Mouse (Mus musculus) MEL (cell line): Measurements from ENCODE around the gene B4galnt3.

ENCODE experiments used
- CHD2 ChIP-seq: IDR thresholded peaks from 2 replicates; pipeline ENCODE4 v1.6.1; 2011; ENCODE audit warnings: low read length, improper control_type of control experiment
- CTCF ChIP-seq, 3 experiments: IDR thresholded peaks in 2 of 3; conservative IDR thresholded peaks in 1 of 3; 2 replicates each; pipeline ENCODE4 v1.5.1; 2011 to 2012; ENCODE audit warnings: low read length in 3 of 3, low read depth in 2 of 3, mild to moderate bottlenecking in 2 of 3, improper control_type of control experiment in 1 of 3, inconsistent platforms in 1 of 3, mixed read lengths in 1 of 3, moderate library complexity in 1 of 3; ENCODE audit not compliant: control insufficient read depth in 1 of 3, insufficient read depth in 1 of 3, poor library complexity in 1 of 3, severe bottlenecking in 1 of 3
- E2F4 ChIP-seq: IDR thresholded peaks from 2 replicates; pipeline ENCODE4 v1.6.1; 2011; ENCODE audit warnings: low read depth, low read length, improper control_type of control experiment, borderline replicate concordance
- ELF1 ChIP-seq: IDR thresholded peaks from 2 replicates; pipeline ENCODE4 v1.6.1; 2014; ENCODE audit warnings: low read depth, mild to moderate bottlenecking, inconsistent platforms, low read length, improper control_type of control experiment, moderate library complexity
- EP300 ChIP-seq, 2 experiments: IDR thresholded peaks; 2 replicates each; pipeline ENCODE4 v1.6.1; 2011; ENCODE audit warnings: improper control_type of control experiment in 2 of 2, low read length in 2 of 2, low read depth in 1 of 2, mild to moderate bottlenecking in 1 of 2
- MAX ChIP-seq: IDR thresholded peaks from 2 replicates; pipeline ENCODE4 v1.6.1; 2011; ENCODE audit warnings: low read length, improper control_type of control experiment
- MEF2A ChIP-seq: IDR thresholded peaks from 2 replicates; pipeline ENCODE4 v1.6.1; 2014; ENCODE audit warnings: low read depth, mild to moderate bottlenecking, inconsistent platforms, low read length, improper control_type of control experiment; ENCODE audit not compliant: poor library complexity, insufficient replicate concordance, severe bottlenecking; ENCODE audit errors: extremely low read depth
- MXI1 ChIP-seq: IDR thresholded peaks from 2 replicates; pipeline ENCODE4 v1.6.1; 2011; ENCODE audit warnings: mild to moderate bottlenecking, low read depth, low read length, improper control_type of control experiment
- NRF1 ChIP-seq: IDR thresholded peaks from 2 replicates; pipeline ENCODE4 v1.6.1; 2014; ENCODE audit warnings: low read depth, mild to moderate bottlenecking, inconsistent platforms, low read length, improper control_type of control experiment, moderate library complexity; ENCODE audit not compliant: poor library complexity, insufficient read depth, severe bottlenecking
- POLR2A ChIP-seq, 2 experiments: IDR thresholded peaks; 2 replicates each; pipeline ENCODE4 v1.6.1; 2011 to 2012; ENCODE audit warnings: low read length in 2 of 2, mild to moderate bottlenecking in 2 of 2, control low read depth in 1 of 2, improper control_type of control experiment in 1 of 2, low read depth in 1 of 2, moderate library complexity in 1 of 2; ENCODE audit not compliant: control insufficient read depth in 1 of 2, insufficient read depth in 1 of 2, poor library complexity in 1 of 2
- POLR2AphosphoS2 ChIP-seq: IDR thresholded peaks from 2 replicates; pipeline ENCODE4 v1.6.1; 2011; ENCODE audit warnings: low read length, improper control_type of control experiment
- RAD21 ChIP-seq: IDR thresholded peaks from 2 replicates; pipeline ENCODE4 v1.6.1; 2011; ENCODE audit warnings: mild to moderate bottlenecking, low read depth, low read length, improper control_type of control experiment
- TAL1 ChIP-seq: IDR thresholded peaks from 2 replicates; pipeline ENCODE4 v1.6.1; 2012; ENCODE audit warnings: mild to moderate bottlenecking, inconsistent platforms, low read length, moderate library complexity, mixed read lengths
- ZNF384 ChIP-seq: IDR thresholded peaks from 2 replicates; pipeline ENCODE4 v1.6.1; 2012; ENCODE audit warnings: low read depth, mild to moderate bottlenecking, inconsistent platforms, low read length, improper control_type of control experiment

DNA sequence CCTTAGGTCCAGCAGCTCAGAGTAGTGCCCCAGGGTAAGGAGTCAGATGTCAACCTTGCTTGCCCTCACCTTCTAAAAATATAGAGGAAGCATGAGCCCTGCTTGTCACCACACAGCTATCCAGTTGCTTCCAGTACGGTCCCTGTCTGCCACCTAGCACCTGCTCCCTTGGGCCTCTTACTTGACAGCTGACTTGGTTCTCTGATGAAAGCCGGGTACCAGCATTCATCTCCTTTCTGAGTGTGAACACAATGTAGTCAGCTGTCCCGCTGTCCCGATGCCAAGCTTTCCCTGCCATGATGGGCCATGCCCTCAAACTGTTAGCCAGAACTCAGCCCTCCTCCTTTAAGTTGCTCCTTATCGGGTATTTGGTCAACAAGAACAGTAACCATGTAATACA lies 112.2 kb downstream of the B4galnt3 start:
- TF ChIP-seq CTCF (IDR thresholded peaks at IDR 0.05 in 2 of 3, conservative IDR thresholded peaks at IDR 0.05 in 1 of 3; ENCODE audit: control insufficient read depth in 1 of 3, insufficient read depth in 1 of 3, low read depth in 2 of 3, low read length in 3 of 3, poor library complexity in 1 of 3, severe bottlenecking in 1 of 3) (no peak), POLR2A (IDR thresholded peaks at IDR 0.05; ENCODE audit: control insufficient read depth in 1 of 2, insufficient read depth in 1 of 2, low read depth in 1 of 2, low read length in 2 of 2, poor library complexity in 1 of 2) (no peak), MAX (no peak), CHD2 (no peak), MEF2A (no peak), EP300 (IDR thresholded peaks at IDR 0.05; ENCODE audit: low read depth in 1 of 2, low read length in 2 of 2) (no peak), MXI1 (no peak), NRF1 (no peak), POLR2AphosphoS2 (no peak), E2F4 (no peak), ELF1 (no peak), RAD21 (no peak), TAL1 (no peak), ZNF384 (no peak)
